Mouse (Mus musculus): Measurements from ENCODE around the gene Smap2. TPM values are rescaled to one million over a fixed set of nuclear protein-coding genes. Genes with fewer than 3 reads are reported as not detected.

The Smap2 gene
- total RNA-seq, 2 experiments from 2014 or later, result 30.8 to 32.1 TPM

GRCm38 (mm10) chr4:120975428-120975734 is 41.7 kb downstream of the Smap2 start:
- DNase-seq, result no peak

- peak; percentile 40 to 48 for DNase-seq
These were observed 42.2 kb downstream of the Smap2 start for GRCm38 (mm10) chr4:120974711-120975427.

GRCm38 (mm10) chr4:120971842-120972241 is 45.2 kb downstream of the Smap2 start:
- DNase-seq, result no peak

- DNase-seq, result peak; percentile 35 to 57
These were observed 47.5 kb downstream of the Smap2 start for GRCm38 (mm10) chr4:120969382-120970146.

GRCm38 (mm10) chr4:120968486-120968885 is 48.6 kb downstream of the Smap2 start:
- no peak for DNase-seq

GRCm38 (mm10) chr4:120955586-120955985 is 61.5 kb downstream of the Smap2 start:
- DNase-seq, result no peak

GRCm38 (mm10) chr4:120953667-120954066 is 63.4 kb downstream of the Smap2 start:
- no peak for DNase-seq

GRCm38 (mm10) chr4:120953038-120953437 is 64.0 kb downstream of the Smap2 start:
- DNase-seq, result no peak

GRCm38 (mm10) chr4:120952163-120952562 is 64.9 kb downstream of the Smap2 start:
- DNase-seq, result no peak

GRCm38 (mm10) chr4:120951428-120951973 is 65.5 kb downstream of the Smap2 start, which contains the start of gene Zfp69:
Gene Zfp69 (minus strand): TSS chr4:120951699.
- DNase-seq, result peak; percentile 95 to 98

- DNase-seq, result no peak
These were observed 66.2 kb downstream of the Smap2 start for GRCm38 (mm10) chr4:120950763-120951427.

- DNase-seq, result peak; percentile 27 to 59
These were observed 68.1 kb downstream of the Smap2 start for GRCm38 (mm10) chr4:120948938-120949337.

GRCm38 (mm10) chr4:120935006-120935405 is 82.0 kb downstream of the Smap2 start:
- DNase-seq, result no peak

- DNase-seq, result no peak
These were observed 86.3 kb downstream of the Smap2 start for GRCm38 (mm10) chr4:120930736-120931135.

GRCm38 (mm10) chr4:120928686-120929085 is 88.4 kb downstream of the Smap2 start:
- peak; percentile 18 to 73 for DNase-seq

GRCm38 (mm10) chr4:120925386-120925785 is 91.7 kb downstream of the Smap2 start:
- peak; percentile 42 to 53 for DNase-seq

- DNase-seq, result peak; percentile 92 to 96
These were observed 92.3 kb downstream of the Smap2 start, which contains the start of gene Exo5 for GRCm38 (mm10) chr4:120924554-120925299. Gene Exo5 (minus strand): TSS chr4:120925017.

- DNase-seq, result no peak
These were observed 95.6 kb downstream of the Smap2 start for GRCm38 (mm10) chr4:120921461-120921860.

All from adrenal gland, postnatal 36 days (tissue).